Mouse (Mus musculus) right cerebral cortex, adult 18-20 months (tissue): ENCODE results near the gene Ifi27.
"Not testable (repeated sequence)": the region's sequence is repeated elsewhere in the genome, so short reads cannot be mapped to it uniquely, and the experiment has no call there.

Source experiments
- DNase-seq: peaks from one replicate; pipeline ENCODE4 v3.0.0; 2022; ENCODE audit warnings: mixed read lengths

Ifi27 gene

DNA sequence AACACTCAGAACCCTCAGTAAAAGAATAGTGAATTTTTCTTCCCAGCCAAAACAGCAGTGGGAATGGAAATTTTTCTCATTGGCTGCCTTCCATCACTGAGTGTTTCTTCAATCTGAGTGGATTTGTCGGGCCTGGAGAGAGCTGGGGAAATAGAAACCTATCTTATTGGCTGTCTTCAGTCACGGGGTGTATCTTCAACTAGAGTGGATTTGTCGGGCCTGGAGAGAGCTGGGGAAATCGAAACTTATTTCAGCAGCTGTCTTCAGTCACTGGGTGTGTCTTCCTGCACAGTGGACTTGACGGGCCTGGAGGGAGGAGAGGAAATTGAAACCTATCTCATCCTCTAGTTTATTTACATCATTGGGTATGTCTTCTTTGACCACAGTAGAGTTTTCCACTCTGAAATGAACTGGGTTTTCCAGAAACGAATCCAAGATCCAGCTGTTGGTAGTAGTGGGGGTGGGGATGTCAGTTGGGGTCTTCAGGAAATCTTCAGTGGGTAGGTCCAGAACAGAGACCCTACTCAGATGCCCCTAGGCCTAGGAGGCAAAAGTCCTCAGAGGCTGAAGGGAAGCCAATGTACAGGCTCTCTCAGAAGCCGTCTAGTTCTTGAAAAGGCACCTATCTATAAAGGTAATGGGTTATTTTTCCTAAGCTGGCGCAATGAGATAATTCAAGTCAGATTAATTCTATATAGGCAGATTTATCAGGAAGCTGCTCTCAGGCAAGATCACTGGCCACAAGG lies at the start of gene Ifi27:
TSS of gene Ifi27 (plus strand) at position 226 of the 746 bp plus-strand sequence.
- DNase-seq, result peak; percentile 82

DNA sequence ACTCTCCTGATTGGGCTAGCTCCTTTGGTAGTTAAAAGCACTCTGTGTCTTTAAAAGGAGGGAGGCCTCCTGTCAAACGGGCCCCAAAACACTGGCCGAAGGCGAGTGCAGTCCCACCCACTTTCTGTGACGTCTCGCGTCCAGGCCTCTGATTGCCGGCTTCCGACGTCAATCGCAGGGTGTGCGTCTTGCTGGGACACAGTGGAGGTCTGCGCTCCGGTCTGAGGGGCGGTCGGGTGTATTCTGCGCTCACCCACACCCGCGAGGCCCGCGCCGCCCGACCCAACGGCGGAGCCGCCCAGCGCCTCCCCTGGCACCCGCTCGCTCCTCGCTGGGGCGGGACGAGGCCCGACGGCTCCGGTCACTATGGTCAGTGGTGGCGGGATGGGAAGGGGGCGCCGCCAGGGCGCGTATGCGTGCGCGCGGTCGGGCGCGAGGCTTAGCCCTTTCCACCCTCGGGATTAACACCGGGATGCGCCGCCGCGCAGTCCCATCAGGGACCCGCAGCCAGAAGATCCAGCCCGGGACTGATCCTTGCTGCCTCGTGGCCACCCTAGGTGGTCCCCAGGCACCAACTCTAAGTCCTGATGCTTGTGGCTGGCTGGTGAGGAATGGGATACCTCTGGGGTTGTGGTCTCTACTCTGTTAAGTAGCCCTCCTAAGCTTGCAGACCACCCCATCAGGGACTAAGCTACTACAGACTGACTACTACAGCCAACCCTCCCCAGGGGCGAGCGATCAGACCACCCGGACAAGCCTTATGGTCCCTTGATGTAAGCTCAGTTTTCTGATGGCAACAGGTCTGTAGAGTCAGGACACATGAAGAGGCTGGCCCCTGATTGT lies 45.3 kb upstream of the Ifi27 start, which contains the start of gene Otub2:
TSS of gene Otub2 (plus strand) at position 178 of the 843 bp plus-strand sequence.
- DNase-seq, result peak; percentile 98

DNA sequence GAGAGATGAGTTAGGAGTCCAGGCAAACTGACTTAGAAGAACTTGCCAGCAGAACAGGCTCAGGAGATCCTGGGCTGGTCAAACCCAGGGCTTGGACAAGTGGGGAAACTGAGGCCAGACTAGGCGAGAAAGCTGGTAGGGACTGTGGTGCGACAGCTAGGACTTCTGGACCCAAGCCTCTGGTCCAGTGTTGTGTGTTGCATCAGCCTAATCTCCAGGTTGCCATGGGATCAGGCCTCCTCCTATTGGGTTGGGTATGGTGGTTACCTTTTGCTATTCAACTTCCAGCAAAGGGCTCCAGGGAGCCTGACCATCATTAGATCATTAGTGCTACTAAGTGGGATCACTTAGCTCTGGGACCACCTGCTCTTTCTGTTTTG lies 44.7 kb upstream of the Ifi27 start:
- no peak for DNase-seq

DNA sequence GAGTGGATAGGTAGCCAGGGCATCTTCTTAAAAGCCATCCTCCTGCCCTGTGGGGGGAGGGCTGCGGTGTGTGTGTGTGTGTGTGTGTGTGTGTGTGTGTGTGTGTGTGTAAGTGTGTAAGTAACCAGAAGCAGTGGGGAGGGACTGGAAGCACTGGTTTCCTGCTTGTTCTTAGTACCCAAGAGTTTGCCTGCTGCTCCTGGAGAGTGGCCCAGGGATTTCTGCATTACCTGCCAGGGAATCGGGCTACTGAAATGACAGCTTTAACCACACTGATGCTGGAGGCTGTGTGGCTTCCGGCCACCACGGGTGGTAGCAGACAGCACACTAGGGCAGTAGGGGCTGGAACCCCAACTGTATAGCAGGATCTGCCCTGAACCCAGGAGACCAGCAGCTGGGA lies 44.0 kb upstream of the Ifi27 start:
- DNase-seq, result no peak

- peak; percentile 79 for DNase-seq
These were observed 42.9 kb upstream of the Ifi27 start for GRCm38 (mm10) chr12:103391098-103391497.

DNA sequence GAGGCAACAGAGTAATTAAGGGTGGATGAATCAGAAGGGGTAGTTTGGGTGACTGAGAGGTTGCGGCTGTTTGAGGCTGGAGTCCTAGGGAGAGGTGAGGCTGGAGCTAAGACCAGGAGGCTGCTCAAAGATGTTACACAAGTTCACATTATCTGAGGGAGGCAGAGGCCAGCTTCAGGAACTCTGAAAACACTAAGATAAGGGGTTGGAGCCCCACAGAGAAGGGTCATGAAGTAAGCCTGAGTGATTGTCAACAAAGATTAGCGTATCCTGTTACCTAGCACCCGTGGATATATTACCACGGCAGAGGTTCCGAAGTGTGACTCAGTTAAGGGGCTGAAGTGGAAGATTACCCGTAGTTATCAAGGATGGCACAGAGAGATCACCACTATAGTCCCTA lies 40.5 kb upstream of the Ifi27 start:
- no peak for DNase-seq

GRCm38 (mm10) chr12:103395486-103396275 lies 38.3 kb upstream of the Ifi27 start:
- DNase-seq, result no peak

DNA sequence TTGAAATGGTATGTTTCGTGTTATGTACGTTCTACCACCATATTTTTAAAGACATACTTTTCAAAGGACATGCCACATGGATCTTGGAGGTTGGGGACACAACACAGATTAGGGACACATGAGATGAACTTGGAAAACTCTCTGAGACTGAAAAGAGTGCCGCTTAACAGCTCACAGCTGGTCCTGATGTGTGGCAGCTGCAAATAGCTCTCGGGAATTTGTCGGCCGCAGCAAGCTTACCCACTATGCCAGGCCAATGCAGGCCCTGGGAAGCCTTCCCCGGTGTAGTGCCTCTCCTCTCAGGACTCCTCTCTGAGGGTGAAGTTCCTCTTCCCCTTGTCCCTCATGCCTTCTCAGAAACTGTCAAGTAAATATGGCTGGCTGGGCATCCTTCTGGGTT lies 37.3 kb upstream of the Ifi27 start:
- DNase-seq, result no peak

DNA sequence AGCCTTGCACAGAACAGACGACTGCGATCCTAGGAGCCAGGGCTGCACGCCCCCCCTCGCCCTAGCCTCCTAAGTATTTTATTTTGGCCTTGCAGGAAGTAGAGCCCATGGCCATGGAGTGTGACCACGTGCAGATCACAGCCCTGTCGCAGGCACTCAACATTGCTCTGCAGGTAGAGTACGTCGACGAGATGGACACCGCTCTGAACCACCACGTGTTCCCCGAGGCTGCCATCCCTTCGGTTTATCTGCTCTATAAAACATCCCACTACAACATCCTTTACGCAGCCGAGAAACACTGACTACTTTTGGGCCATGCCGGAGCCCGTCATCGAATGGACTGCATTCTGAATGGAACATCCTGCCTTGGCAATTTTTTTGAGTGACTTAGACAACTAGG lies 29.9 kb upstream of the Ifi27 start:
- no peak for DNase-seq

GRCm38 (mm10) chr12:103407720-103408119 lies 26.3 kb upstream of the Ifi27 start, which contains the start of gene 9330161L09Rik:
9330161L09Rik (minus strand) TSS chr12:103407820.
- DNase-seq, result no peak

DNA sequence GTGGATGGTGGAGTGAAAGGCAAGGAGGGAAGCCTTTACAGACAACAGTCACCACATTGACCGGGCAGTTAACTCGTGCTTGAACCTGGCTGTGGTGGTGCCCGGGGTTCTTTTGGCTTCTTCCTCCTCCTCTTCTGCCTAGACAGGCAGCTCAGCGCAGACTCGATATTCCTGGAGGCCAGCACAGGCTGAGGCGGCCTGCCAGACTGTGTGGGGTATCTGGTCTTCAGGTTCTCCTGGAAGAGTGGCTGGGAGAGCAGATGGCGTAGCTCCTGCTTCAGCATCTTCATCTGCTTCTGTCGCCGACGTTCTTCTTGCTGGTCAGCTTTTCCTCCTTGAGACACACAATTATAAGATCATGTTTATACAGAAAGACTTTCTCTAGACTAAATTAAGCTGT lies 25.9 kb upstream of the Ifi27 start:
- peak; percentile 75 for DNase-seq

GRCm38 (mm10) chr12:103425016-103425728 lies 8.8 kb upstream of the Ifi27 start:
- DNase-seq, result no peak

DNA sequence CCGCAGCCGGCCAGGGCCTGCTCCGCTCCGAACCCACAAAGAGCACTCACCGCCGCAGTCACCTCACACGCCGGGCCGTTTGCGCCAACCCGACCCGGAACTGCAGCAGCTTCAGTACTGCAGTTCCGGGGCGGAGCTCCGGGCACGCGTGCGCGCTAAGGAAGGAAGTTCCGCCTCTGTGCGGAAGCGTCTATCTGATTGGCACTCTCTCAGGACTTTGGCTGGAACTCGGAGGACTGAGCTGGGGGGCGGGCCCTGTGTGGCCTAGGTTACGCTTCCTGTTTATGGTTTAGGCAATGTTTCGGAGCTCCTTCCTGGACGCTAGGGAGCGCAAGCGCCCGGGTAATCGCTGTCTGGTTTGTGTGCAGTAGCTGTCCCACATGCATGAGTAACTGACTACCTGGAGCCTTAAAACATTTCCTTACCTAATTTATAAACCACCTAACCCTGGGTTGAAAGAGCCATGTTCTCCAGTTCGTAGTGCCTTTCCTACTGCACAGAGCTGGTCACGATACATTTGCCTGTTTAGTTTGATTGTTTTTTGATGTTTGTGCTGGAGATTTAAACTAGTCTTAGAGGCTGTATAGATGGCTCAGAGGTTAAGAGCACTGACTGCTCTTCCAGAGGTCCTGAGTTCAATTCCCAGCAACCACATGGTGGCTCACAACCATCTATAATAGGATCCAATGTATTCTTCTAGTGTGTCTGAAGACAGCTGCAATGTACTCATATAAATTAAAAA lies 8.1 kb upstream of the Ifi27 start, which contains the start of gene Ddx24:
TSS of gene Ddx24 (minus strand) at position 102 of the 742 bp plus-strand sequence.
- DNase-seq, result peak; percentile 99

GRCm38 (mm10) chr12:103426710-103427109 lies 7.3 kb upstream of the Ifi27 start:
- no peak for DNase-seq

GRCm38 (mm10) chr12:103433430-103433829 lies 581 bp upstream of the Ifi27 start:
- no peak for DNase-seq

- no peak for DNase-seq
These were observed 850 bp downstream of the Ifi27 start for GRCm38 (mm10) chr12:103434861-103435260.

GRCm38 (mm10) chr12:103437601-103438000 lies 3.6 kb downstream of the Ifi27 start:
- DNase-seq, result no peak

GRCm38 (mm10) chr12:103443524-103443923 lies 9.5 kb downstream of the Ifi27 start, which contains the start of gene Ifi27l2a:
Ifi27l2a (minus strand) TSS chr12:103443680.
- no peak for DNase-seq

GRCm38 (mm10) chr12:103444261-103444660 lies 10.2 kb downstream of the Ifi27 start:
- not testable (repeated sequence) for DNase-seq

DNA sequence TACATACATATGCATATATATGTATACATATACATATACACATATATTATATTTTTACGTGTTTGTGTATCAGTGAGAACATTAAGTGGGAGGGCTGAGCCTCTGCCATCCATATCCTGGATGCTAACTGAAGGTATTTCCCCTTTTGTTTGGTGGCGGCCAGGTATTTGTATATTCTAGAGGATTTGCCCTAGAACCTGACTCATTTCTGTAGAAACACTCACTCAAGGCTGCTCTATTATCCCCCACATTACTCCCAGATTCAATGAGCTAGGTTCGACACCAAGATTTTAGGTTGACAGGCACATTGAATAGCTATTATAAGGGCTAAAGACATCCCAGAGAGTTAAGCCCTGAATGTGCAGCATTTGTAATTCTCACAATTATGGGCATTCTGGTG lies 11.0 kb downstream of the Ifi27 start:
- no peak for DNase-seq

DNA sequence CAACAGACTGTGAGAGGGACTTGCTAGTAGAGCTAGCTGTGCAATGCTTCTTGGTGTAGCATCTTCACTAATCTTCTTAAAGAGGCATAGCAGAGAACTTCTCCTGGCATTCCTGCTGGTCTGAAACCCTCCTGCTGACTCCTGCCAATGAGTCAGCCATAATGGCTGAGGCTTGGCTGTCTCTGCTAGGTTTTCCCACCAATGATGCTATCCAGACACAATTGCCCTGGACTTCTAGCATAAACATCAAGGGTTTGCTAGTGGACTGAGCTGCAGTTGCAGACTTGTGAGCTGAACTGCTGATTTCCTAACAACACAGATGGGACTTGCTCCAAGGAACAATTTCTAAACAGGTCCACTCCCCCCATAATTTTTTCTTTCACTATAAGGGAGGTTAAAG lies 19.4 kb downstream of the Ifi27 start:
- no peak for DNase-seq
